Mouse (Mus musculus) liver, embryonic 12.5 days (tissue): ENCODE data around the gene Olfr521. TPM values are rescaled to one million over a fixed set of nuclear protein-coding genes. Genes with fewer than 3 reads are reported as not detected.
A peak's percentile ranks its signal among the peaks of the same experiment; 100 is the strongest.
"Not testable (repeated sequence)": the region's sequence is repeated elsewhere in the genome, so short reads cannot be mapped to it uniquely, and the experiment has no call there.

Source experiments
- ATAC-seq: fragments of 200-750 bp; cut with Nextera tagmentation; 2 replicates; pipeline ENCODE4 v1.8.0; 2017; ENCODE audit warnings: moderate number of reproducible peaks, mild to moderate bottlenecking, moderate library complexity
- H3K27ac ChIP-seq: fragments of 300-500 bp; sonication (generic); 2 replicates; pipeline ENCODE4 v1.5.1; 2016; ENCODE audit warnings: mild to moderate bottlenecking
- H3K27me3 ChIP-seq: fragments of 300-500 bp; sonication (generic); replicated peaks from 2 replicates; pipeline ENCODE4 v1.6.1; 2016; ENCODE audit warnings: mild to moderate bottlenecking, moderate library complexity
- H3K36me3 ChIP-seq: fragments of 300-500 bp; sonication (generic); 2 replicates; pipeline ENCODE4 v1.6.1; 2016; ENCODE audit warnings: mild to moderate bottlenecking, moderate library complexity
- H3K4me1 ChIP-seq: fragments of 300-500 bp; sonication (generic); 2 replicates; pipeline ENCODE4 v1.6.1; 2016
- H3K4me2 ChIP-seq: fragments of 300-500 bp; sonication (generic); 2 replicates; pipeline ENCODE4 v1.6.1; 2016; ENCODE audit warnings: mild to moderate bottlenecking, moderate library complexity
- H3K4me3 ChIP-seq: fragments of 300-500 bp; sonication (generic); 2 replicates; pipeline ENCODE4 v1.5.1; 2016; ENCODE audit warnings: mild to moderate bottlenecking, moderate library complexity
- H3K9ac ChIP-seq: fragments of 300-500 bp; sonication (generic); 2 replicates; pipeline ENCODE4 v1.6.1; 2016; ENCODE audit warnings: mild to moderate bottlenecking, moderate library complexity
- H3K9me3 ChIP-seq: fragments of 300-500 bp; sonication (generic); replicated peaks from 2 replicates; pipeline ENCODE4 v1.6.1; 2016; ENCODE audit warnings: mild to moderate bottlenecking, moderate library complexity
- WGBS: fragments of 180-500 bp; shearing (Covaris S2); methylation state at CpG from one replicate; pipeline ENCODE4 v1.1.7; 2016; ENCODE audit not compliant: insufficient replicate concordance; 5-methylcytosine and 5-hydroxymethylcytosine counted together
- polyA plus RNA-seq: library from polyadenylated mRNA; unstranded; fragments of >200 nt; fragmentation: Nextera tagmentation; extraction: Ambion mirVana; gene quantifications from 2 replicates; pipeline ENCODE4 v1.2.1, GENCODE M21; 2016

Olfr521 gene
- polyA plus RNA-seq, 1 experiment from 2014 or later, result not detected

DNA sequence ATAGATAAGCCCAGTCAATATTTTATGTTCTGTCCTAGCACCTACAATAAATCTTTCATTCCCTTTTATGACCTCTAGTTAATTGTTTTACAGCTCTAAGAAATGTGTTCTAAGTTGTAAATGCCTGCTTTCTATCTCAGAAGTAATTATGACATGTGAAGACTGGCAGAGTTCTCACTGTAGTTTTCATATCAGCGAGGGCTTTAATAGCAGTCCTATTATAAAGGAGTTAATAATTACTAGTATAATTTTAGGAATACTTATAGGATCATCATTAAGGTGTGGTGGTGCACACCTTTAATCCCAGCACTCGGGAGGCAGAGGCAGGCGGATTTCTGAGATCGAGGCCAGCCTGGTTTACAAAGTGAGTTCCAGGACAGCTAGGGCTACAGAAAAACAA, 48.4 kb downstream of the Olfr521 start:
- ATAC-seq, result no peak

GRCm38 (mm10) chr7:99813394-99813793, 50.1 kb downstream of the Olfr521 start:
- 82% methylated on average over 11 of the region's 11 CpGs for WGBS
- no peak overlapping the region for H3K4me2 ChIP-seq
- no peaks in the 10 kb centered on the region for H3K9me3 ChIP-seq
- peaks cover 66% of the 10 kb centered on the region for H3K36me3 ChIP-seq
- no peaks in the 10 kb centered on the region for H3K27me3 ChIP-seq
- no peak overlapping the region for H3K4me3 ChIP-seq
- peaks cover 34% of the 10 kb centered on the region for H3K4me1 ChIP-seq
- H3K27ac ChIP-seq, result no peak overlapping the region
- no peak overlapping the region for H3K9ac ChIP-seq
- no peak for ATAC-seq

More for the DNA sequence above, 48.4 kb downstream of the Olfr521 start:
- no peaks in the 10 kb centered on the region for H3K9me3 ChIP-seq
- H3K36me3 ChIP-seq, result peaks cover 55% of the 10 kb centered on the region
- no peaks in the 10 kb centered on the region for H3K27me3 ChIP-seq
- no peak overlapping the region for H3K4me3 ChIP-seq
- peaks cover 27% of the 10 kb centered on the region for H3K4me1 ChIP-seq
- H3K27ac ChIP-seq, result no peak overlapping the region
- 84% methylated on average over 4 of the region's 4 CpGs for WGBS
- no peak overlapping the region for H3K4me2 ChIP-seq
- H3K9ac ChIP-seq, result no peak overlapping the region

GRCm38 (mm10) chr7:99818181-99818725, 54.9 kb downstream of the Olfr521 start:
- Histone ChIP-seq H3K36me3 (peaks cover 42% of the 10 kb centered on the region), H3K4me2 (peak overlapping the region; percentile 47), H3K9ac (peak overlapping the region; percentile 27; the same call in 1 of the 2 replicates), H3K27ac (peak overlapping the region; percentile 58), H3K4me1 (peaks cover 40% of the 10 kb centered on the region), H3K4me3 (peak overlapping the region; percentile 23)
- H3K27me3 ChIP-seq, ATAC-seq, H3K9me3 ChIP-seq: not testable (repeated sequence)
- 20% methylated on average over 9 of the region's 9 CpGs for WGBS

Other genes starting within 250 kb of the Olfr521 start
- gene Arrb1, start 228.0 kb upstream of the Olfr521 start, polyA plus RNA-seq, result 134 and 136 TPM in 2 replicates
- gene Tpbgl, start 136.4 kb upstream of the Olfr521 start, polyA plus RNA-seq, result 0.31 and 0.42 TPM in 2 replicates
- 0.29 and 0.45 TPM in 2 replicates for gene Slco2b1, start 52.2 kb upstream of the Olfr521 start, polyA plus RNA-seq
- not detected in 2 replicates for gene Olfr520, start 33.2 kb upstream of the Olfr521 start, polyA plus RNA-seq
- 6.2 and 6.4 TPM in 2 replicates for gene Neu3, start 64.9 kb downstream of the Olfr521 start, polyA plus RNA-seq
- 0.10 TPM in 1 of 2 replicates, not detected in the other for gene Xrra1, start 95.6 kb downstream of the Olfr521 start, polyA plus RNA-seq
- gene Spcs2, start 100.0 kb downstream of the Olfr521 start, polyA plus RNA-seq, result 216 and 224 TPM in 2 replicates
- 2.1 and 2.3 TPM in 2 replicates for gene Rnf169, start 216.9 kb downstream of the Olfr521 start, polyA plus RNA-seq
- gene Chrdl2, start 242.7 kb downstream of the Olfr521 start, polyA plus RNA-seq, result 0.11 and 0.30 TPM in 2 replicates